Comparison of ENCODE assay signal across 8 mouse cellular contexts in genomic region chr3:107159859-107160324, GRCm38 (mm10). TPM values are rescaled to one million over a fixed set of nuclear protein-coding genes. Genes with fewer than 3 reads are reported as not detected.
DNase-seq lines count a peak whose midpoint lies in the region; ATAC-seq and TF ChIP-seq lines count a peak whose summit lies in the region.

No protein-coding gene starts in this region.

- peaks cover 15% of the 10 kb centered on the region; the same call in 1 of the 2 replicates for H3K27me3 ChIP-seq in kidney, embryonic 15.5 days
- H3K27me3 ChIP-seq in cerebellum, adult 2 months (ENCODE audit: control insufficient read depth, insufficient read depth, low read length), result no peaks in the 10 kb centered on the region
- no peaks in the 10 kb centered on the region for H3K27me3 ChIP-seq in forebrain, embryonic 16.5 days (replicated peaks; ENCODE audit: control insufficient read depth, insufficient read depth, low read length)
- no peaks in the 10 kb centered on the region for H3K27me3 ChIP-seq in hindbrain, embryonic 14.5 days (ENCODE audit: control insufficient read depth, insufficient read depth, low read length)
- no peaks in the 10 kb centered on the region for H3K27me3 ChIP-seq in limb, embryonic 14.5 days (ENCODE audit: control insufficient read depth, insufficient read depth, low read length)

- H3K4me2 ChIP-seq in kidney, embryonic 15.5 days, result peak overlapping the region; percentile 58
- peak overlapping the region; percentile 44 for H3K4me2 ChIP-seq in forebrain, embryonic 16.5 days (ENCODE audit: low read length)
- peak overlapping the region; percentile 46 for H3K4me2 ChIP-seq in hindbrain, embryonic 14.5 days (replicated peaks)
- peak overlapping the region; percentile 34 for H3K4me2 ChIP-seq in limb, embryonic 14.5 days (replicated peaks; ENCODE audit: low read depth, low read length, severe bottlenecking)

- no peak overlapping the region for H3K9ac ChIP-seq in kidney, embryonic 15.5 days
- H3K9ac ChIP-seq in forebrain, embryonic 16.5 days (replicated peaks; ENCODE audit: low read depth, low read length), result peak overlapping the region; percentile 39; the same call in 1 of the 2 replicates
- H3K9ac ChIP-seq in hindbrain, embryonic 14.5 days, result peak overlapping the region; percentile 48
- no peak overlapping the region for H3K9ac ChIP-seq in limb, embryonic 14.5 days (ENCODE audit: low read depth, low read length, severe bottlenecking)

- WGBS in kidney, embryonic 15.5 days, result 3% methylated on average over 17 of the region's 17 CpGs
- 3% methylated on average over 17 of the region's 17 CpGs for WGBS in cerebellum, adult 2 months
- WGBS in forebrain, embryonic 16.5 days, result 4% methylated on average over 17 of the region's 17 CpGs
- 4% methylated on average over 17 of the region's 17 CpGs for WGBS in hindbrain, embryonic 14.5 days
- WGBS in limb, embryonic 14.5 days, result 7% methylated on average over 17 of the region's 17 CpGs
- 6% methylated on average over 17 of the region's 17 CpGs for WGBS in olfactory bulb, adult 2 months

- peak; percentile 57; the same call in 1 of the 2 replicates for TF ChIP-seq CTCF in cerebellum, adult 2 months (IDR thresholded peaks at IDR 0.05; ENCODE audit: borderline replicate concordance, insufficient read depth, low read depth, low read length)
- peak; percentile 41; the same call in 1 of the 2 replicates for TF ChIP-seq CTCF in olfactory bulb, adult 2 months (IDR thresholded peaks at IDR 0.05; ENCODE audit: insufficient read depth, low read depth, low read length)

- ATAC-seq in kidney, embryonic 15.5 days (replicated peaks; ENCODE audit: low FRiP score), result peak; percentile 78
- ATAC-seq in forebrain, embryonic 16.5 days, result peak; percentile 71
- ATAC-seq in hindbrain, embryonic 14.5 days (ENCODE audit: low FRiP score), result peak; percentile 63
- no peak for ATAC-seq in limb, embryonic 14.5 days (ENCODE audit: low FRiP score, low read depth)

- no peaks in the 10 kb centered on the region for H3K9me3 ChIP-seq in kidney, embryonic 15.5 days (replicated peaks)
- no peaks in the 10 kb centered on the region for H3K9me3 ChIP-seq in forebrain, embryonic 16.5 days (ENCODE audit: control insufficient read depth, low read length)
- no peaks in the 10 kb centered on the region for H3K9me3 ChIP-seq in hindbrain, embryonic 14.5 days (ENCODE audit: control insufficient read depth, low read length)
- no peaks in the 10 kb centered on the region for H3K9me3 ChIP-seq in limb, embryonic 14.5 days (ENCODE audit: control insufficient read depth, low read length)

- no peaks in the 10 kb centered on the region for H3K36me3 ChIP-seq in kidney, embryonic 15.5 days
- no peaks in the 10 kb centered on the region for H3K36me3 ChIP-seq in forebrain, embryonic 16.5 days (ENCODE audit: control insufficient read depth, insufficient read depth)
- H3K36me3 ChIP-seq in hindbrain, embryonic 14.5 days (replicated peaks; ENCODE audit: control insufficient read depth, insufficient read depth), result no peaks in the 10 kb centered on the region
- no peaks in the 10 kb centered on the region for H3K36me3 ChIP-seq in limb, embryonic 14.5 days (ENCODE audit: control insufficient read depth, insufficient read depth, low read length)

- no peak overlapping the region for H3K27ac ChIP-seq in kidney, embryonic 15.5 days
- H3K27ac ChIP-seq in cerebellum, adult 2 months (ENCODE audit: insufficient read depth, low read length), result peak overlapping the region; percentile 39
- no peak overlapping the region for H3K27ac ChIP-seq in forebrain, embryonic 16.5 days (ENCODE audit: low read length)
- H3K27ac ChIP-seq in hindbrain, embryonic 14.5 days, result no peak overlapping the region
- H3K27ac ChIP-seq in limb, embryonic 14.5 days (replicated peaks; ENCODE audit: low read depth, low read length), result no peak overlapping the region
- no peak overlapping the region for H3K27ac ChIP-seq in olfactory bulb, adult 2 months (ENCODE audit: insufficient read depth, low read depth, low read length)

- no peak for TF ChIP-seq POLR2A in cerebellum, adult 2 months (IDR thresholded peaks at IDR 0.05; ENCODE audit: borderline replicate concordance, insufficient read depth, low read length)
- no peak for TF ChIP-seq POLR2A in limb, embryonic 14.5 days (IDR thresholded peaks at IDR 0.05; ENCODE audit: borderline replicate concordance, extremely low read depth, insufficient read depth, insufficient read length)
- TF ChIP-seq POLR2A in olfactory bulb, adult 2 months (IDR thresholded peaks at IDR 0.05; ENCODE audit: insufficient read depth, low read depth, low read length), result no peak

- no peak for DNase-seq in kidney, adult 8-10 months
- peak; percentile 79 to 82 for DNase-seq in cerebellum, adult 2 months
- DNase-seq in hindbrain, embryonic 14.5 days (ENCODE audit: low spot score), result peak; percentile 29
- DNase-seq in limb, embryonic 14.5 days (ENCODE audit: low spot score), result no peak
- DNase-seq in B cell, adult 2 months, result no peak

- H3K4me1 ChIP-seq in kidney, embryonic 15.5 days, result peaks cover 3% of the 10 kb centered on the region; the same call in 1 of the 2 replicates
- peaks cover 49% of the 10 kb centered on the region for H3K4me1 ChIP-seq in cerebellum, adult 2 months (ENCODE audit: control insufficient read depth, insufficient read depth, low read length)
- H3K4me1 ChIP-seq in forebrain, embryonic 16.5 days (replicated peaks; ENCODE audit: control insufficient read depth, insufficient read depth, low read length), result peaks cover 5% of the 10 kb centered on the region; the same call in 1 of the 2 replicates
- H3K4me1 ChIP-seq in hindbrain, embryonic 14.5 days (replicated peaks; ENCODE audit: control insufficient read depth, insufficient read depth, low read length), result 0 out of 2 replicates have a peak, but pooled peaks cover 8% of the 10 kb centered on the region
- H3K4me1 ChIP-seq in limb, embryonic 14.5 days (ENCODE audit: control insufficient read depth, insufficient read depth, low read length), result no peaks in the 10 kb centered on the region
- peaks cover 14% of the 10 kb centered on the region for H3K4me1 ChIP-seq in olfactory bulb, adult 2 months (ENCODE audit: control insufficient read depth, insufficient read depth, low read length)

- H3K4me3 ChIP-seq in kidney, embryonic 15.5 days (replicated peaks), result peak overlapping the region; percentile 27
- H3K4me3 ChIP-seq in cerebellum, adult 2 months (replicated peaks; ENCODE audit: insufficient read depth, low read depth, low read length), result peak overlapping the region; percentile 11
- H3K4me3 ChIP-seq in forebrain, embryonic 16.5 days (replicated peaks; ENCODE audit: low read length), result peak overlapping the region; percentile 23
- peak overlapping the region; percentile 22 for H3K4me3 ChIP-seq in hindbrain, embryonic 14.5 days (replicated peaks; ENCODE audit: low read length)
- H3K4me3 ChIP-seq in limb, embryonic 14.5 days (replicated peaks; ENCODE audit: low read length), result peak overlapping the region; percentile 5; the same call in 1 of the 2 replicates
- peak overlapping the region; percentile 34 for H3K4me3 ChIP-seq in olfactory bulb, adult 2 months (ENCODE audit: insufficient read depth, low read depth, low read length)

RNA-seq across cellular contexts. Expression of gene Kcna10, which starts 23.0 kb away (rescaled TPM):
- not detected in 2 replicates for polyA plus RNA-seq in kidney, embryonic 15.5 days (2015; fragmentation: Nextera tagmentation; extraction: Ambion mirVana)
- polyA plus RNA-seq in cerebellum, adult 2 months (2012; rRNA removed), result 0.08 and 0.10 TPM in 2 replicates
- polyA plus RNA-seq in forebrain, embryonic 16.5 days (2015; fragmentation: Nextera tagmentation; extraction: Ambion mirVana), result not detected in 2 replicates
- not detected in 2 replicates for polyA plus RNA-seq in hindbrain, embryonic 14.5 days (2014; fragmentation: Nextera tagmentation; extraction: Ambion mirVana)
- not detected in 2 replicates for polyA plus RNA-seq in limb, embryonic 14.5 days (2012; rRNA removed)
- not detected in 2 replicates for polyA plus RNA-seq in limb, embryonic 14.5 days (2014; fragmentation: Nextera tagmentation; extraction: Ambion mirVana)
- polyA plus RNA-seq in olfactory bulb, adult 2 months (2012; ENCODE audit: insufficient read depth, insufficient read length, low replicate concordance, missing spikeins), result not detected in 2 replicates

RNA-seq across cellular contexts. Expression of gene Kcna2, which starts 58.9 kb away (rescaled TPM):
- 0.08 TPM in 2 replicates for polyA plus RNA-seq in kidney, embryonic 15.5 days (2015; fragmentation: Nextera tagmentation; extraction: Ambion mirVana)
- polyA plus RNA-seq in cerebellum, adult 2 months (2012; rRNA removed), result 73.3 and 75.7 TPM in 2 replicates
- polyA plus RNA-seq in forebrain, embryonic 16.5 days (2015; fragmentation: Nextera tagmentation; extraction: Ambion mirVana), result 0.72 and 0.94 TPM in 2 replicates
- 1.9 and 2.0 TPM in 2 replicates for polyA plus RNA-seq in hindbrain, embryonic 14.5 days (2014; fragmentation: Nextera tagmentation; extraction: Ambion mirVana)
- 0.41 and 0.47 TPM in 2 replicates for polyA plus RNA-seq in limb, embryonic 14.5 days (2012; rRNA removed)
- polyA plus RNA-seq in limb, embryonic 14.5 days (2014; fragmentation: Nextera tagmentation; extraction: Ambion mirVana), result 0.25 TPM in 2 replicates
- polyA plus RNA-seq in olfactory bulb, adult 2 months (2012; ENCODE audit: insufficient read depth, insufficient read length, low replicate concordance, missing spikeins), result 46.9 and 149 TPM in 2 replicates

Comparison
In these comparisons a context has a peak if more than half of its experiments do, and no peak if none do; other contexts are left out.
1. H3K9ac ChIP-seq: peak in forebrain, embryonic 16.5 days (single experiment) and hindbrain, embryonic 14.5 days (single experiment); none in kidney, embryonic 15.5 days (single experiment) and limb, embryonic 14.5 days (single experiment).
2. DNase-seq: peak in cerebellum, adult 2 months (2 of 2) and hindbrain, embryonic 14.5 days (single experiment); none in kidney, adult 8-10 months (0 of 2), limb, embryonic 14.5 days (single experiment) and B cell, adult 2 months (0 of 2).
3. RNA of gene Kcna2, which starts 58.9 kb away (polyA plus RNA-seq): 73.3 to 75.7 TPM in cerebellum, adult 2 months and 46.9 to 149 TPM in olfactory bulb, adult 2 months; 1.9 to 2.0 TPM in hindbrain, embryonic 14.5 days, 0.72 to 0.94 TPM in forebrain, embryonic 16.5 days, 0.25 to 0.47 TPM in limb, embryonic 14.5 days and 0.08 TPM in kidney, embryonic 15.5 days; every median in the first group is over 10 times any median in the second.
4. Peak in every context shown above with its lines, with median percentiles within 50 percentile points of each other: H3K4me2 ChIP-seq and H3K4me3 ChIP-seq.